Mouse (Mus musculus) left cerebral cortex, postnatal 25 days (tissue): ENCODE measurements at regions not wholly inside any gene's neighbourhood (a gene's known extent, or its start where the extent isn't known, plus 50 kb on each side); places are given as distances from the start of the nearest gene placed in this dataset.

Experiments used
- DNase-seq, 2 experiments: peaks; one replicate each; pipeline ENCODE4 v3.0.0; 2022; ENCODE audit warnings: low spot score in 2 of 2, mixed read lengths in 1 of 2
- intact Hi-C: fragments of 180-260 bp; cut with DNase I; formaldehyde crosslinking; loops from one replicate; pipeline ENCODE4 v1.15.1; 2025

GRCm38 (mm10) chr7:69715081-69715480 lies 651.5 kb downstream of the Nr2f2 start:
- no peak for DNase-seq
- intact Hi-C loops = no loop called here

DNA sequence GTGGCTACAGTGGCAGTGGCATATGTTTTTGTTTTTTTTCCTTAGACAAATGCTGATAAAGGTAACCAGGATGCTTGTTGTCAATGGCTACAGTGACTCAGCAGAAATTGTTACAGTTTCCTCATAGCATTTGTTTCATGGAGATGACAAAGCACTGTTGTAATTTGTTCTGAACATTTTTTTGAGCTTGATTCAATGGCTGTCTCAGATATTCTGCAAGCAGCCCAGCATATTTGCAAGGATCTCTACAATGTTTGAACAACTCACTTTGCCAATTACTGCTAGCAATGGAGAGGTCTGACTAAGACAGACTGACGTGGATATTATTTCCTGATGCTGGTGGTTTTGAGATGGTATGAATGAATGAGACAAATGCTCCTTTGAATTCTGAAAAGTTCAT lies 696.3 kb downstream of the Nr2f2 start:
- DNase-seq = no peak
- intact Hi-C loops = no loop called here

DNA sequence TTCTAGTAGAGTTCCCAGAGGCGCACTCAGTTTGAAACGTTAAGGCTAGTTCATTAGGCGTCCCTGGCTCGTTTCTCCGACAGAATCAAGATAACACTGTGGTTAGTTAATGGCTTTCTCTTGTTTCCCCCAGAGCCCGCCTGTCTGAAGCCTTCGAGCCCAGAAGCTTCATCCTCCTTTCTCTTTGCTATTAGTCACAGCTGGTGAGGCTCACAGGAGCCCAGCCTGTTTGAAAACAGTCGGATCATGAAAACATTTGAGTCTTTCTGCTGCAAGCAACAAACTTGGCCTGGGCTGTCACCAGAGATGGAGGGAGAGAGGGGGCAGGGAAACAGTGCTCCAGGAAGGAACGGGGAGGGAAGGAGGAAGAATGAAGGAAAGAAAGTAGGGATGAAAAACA lies 711.0 kb downstream of the Nr2f2 start:
- no peak for DNase-seq
- intact Hi-C loops = no loop called here

- intact Hi-C loops = no loop called here
- no peak for DNase-seq
These were observed 721.1 kb downstream of the Nr2f2 start for GRCm38 (mm10) chr7:69645449-69645848.

DNA sequence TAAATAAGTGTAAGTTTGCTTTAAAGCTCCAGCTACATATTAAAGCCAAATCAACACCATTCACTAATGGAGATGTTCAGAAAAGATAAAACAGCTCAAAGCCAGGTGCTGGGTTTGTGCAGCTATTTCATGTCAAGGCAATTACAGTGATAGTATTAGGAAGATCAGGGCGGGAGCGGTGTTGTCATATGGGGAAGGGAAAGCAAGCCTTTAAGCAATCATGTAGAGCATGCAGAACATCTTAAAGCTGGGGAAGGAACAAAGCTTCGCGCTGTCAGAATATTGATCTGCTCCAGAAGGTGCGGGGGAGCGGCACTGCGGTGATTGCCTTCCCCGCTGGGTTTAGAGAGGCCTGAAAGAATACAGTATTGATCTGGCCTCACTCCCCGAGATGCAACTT lies 724.9 kb downstream of the Nr2f2 start:
- intact Hi-C loops = no loop called here
- DNase-seq = no peak

DNA sequence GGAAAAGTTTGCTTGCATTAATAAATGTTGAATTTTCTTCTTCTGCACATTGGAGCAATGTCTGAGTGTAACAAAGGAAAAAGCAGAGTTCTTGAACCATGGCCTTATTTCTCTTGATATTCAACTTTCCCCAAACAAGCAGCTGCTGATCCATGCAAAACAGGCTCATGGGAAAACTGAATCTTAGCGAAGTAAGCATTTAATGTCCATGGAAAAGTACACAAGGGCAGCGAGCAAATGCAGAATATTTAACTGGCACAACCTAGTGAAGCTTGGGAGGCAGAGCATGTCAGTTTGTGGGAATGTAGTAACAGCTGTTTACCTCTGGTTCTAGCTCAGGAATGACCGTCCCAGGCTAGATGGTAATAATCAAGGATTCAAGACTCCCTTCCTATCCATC lies 766.7 kb downstream of the Nr2f2 start:
- intact Hi-C loops = no loop called here
- DNase-seq = no peak

- intact Hi-C loops = no loop called here
- DNase-seq = no peak
These were observed 780.8 kb downstream of the Nr2f2 start for GRCm38 (mm10) chr7:69585716-69586115.

DNA sequence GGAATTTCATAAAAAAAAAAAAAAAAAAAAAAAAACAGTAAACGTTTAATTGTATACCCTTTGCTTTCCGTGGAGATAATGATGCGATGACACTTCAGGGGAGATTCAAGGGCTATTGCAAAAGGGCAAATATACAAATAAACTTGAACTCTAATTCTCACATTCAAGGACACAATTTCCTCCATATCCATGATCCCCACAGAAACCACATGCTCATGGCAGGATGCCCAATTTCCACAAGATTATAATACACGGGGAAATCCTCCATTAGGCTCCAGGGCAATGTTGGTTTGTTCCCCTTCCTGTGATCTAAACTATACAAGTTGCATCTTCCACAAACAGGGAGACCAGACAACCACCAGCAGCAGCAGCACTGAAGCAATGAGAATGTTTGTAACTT lies 781.4 kb downstream of the Nr2f2 start:
- DNase-seq = no peak
- intact Hi-C loops = no loop called here

- intact Hi-C loops = no loop called here
- no peak for DNase-seq
These were observed 782.0 kb downstream of the Nr2f2 start for GRCm38 (mm10) chr7:69584516-69584915.

DNA sequence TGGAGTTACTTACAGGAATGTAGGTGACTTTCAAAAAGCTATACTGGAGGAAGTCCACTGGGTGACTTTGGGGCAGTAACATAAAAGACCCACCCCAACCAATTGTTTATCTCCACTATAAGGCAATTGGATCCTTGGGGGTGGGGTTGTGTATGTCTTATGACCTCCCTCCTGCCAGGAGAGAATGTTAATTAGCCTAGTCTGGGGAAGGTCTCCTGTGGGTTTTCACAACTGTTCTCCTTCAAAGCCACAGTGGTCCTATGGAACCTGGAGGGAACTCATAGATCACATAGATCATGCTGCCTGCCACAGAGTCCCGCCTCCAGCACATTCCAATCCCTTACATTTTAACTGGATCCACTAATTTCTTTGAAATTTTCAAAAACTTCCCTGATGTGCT lies 782.6 kb downstream of the Nr2f2 start:
- intact Hi-C loops = no loop called here
- no peak for DNase-seq

DNA sequence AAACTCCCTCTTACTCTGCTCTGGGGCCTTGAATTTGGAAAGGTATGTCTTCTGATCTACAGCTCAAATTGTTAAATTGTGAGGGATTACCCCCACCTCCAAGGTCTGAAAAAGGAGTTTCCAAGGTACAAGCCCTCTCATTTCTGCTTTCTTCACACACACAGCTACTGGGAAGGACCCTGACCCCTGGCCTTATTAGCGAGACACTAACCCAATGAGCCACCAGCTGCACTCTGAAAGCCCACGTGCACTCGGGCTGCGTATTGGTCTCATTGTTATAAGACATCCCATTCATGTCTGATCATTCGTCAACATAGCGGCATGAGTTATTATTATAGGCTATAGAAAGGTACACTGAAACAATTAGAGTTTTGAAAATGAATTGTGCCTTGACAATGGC lies 784.9 kb downstream of the Nr2f2 start:
- intact Hi-C loops = no loop called here
- no peak for DNase-seq

GRCm38 (mm10) chr7:69578958-69579810 lies 787.4 kb downstream of the Nr2f2 start:
- DNase-seq = no peak

DNA sequence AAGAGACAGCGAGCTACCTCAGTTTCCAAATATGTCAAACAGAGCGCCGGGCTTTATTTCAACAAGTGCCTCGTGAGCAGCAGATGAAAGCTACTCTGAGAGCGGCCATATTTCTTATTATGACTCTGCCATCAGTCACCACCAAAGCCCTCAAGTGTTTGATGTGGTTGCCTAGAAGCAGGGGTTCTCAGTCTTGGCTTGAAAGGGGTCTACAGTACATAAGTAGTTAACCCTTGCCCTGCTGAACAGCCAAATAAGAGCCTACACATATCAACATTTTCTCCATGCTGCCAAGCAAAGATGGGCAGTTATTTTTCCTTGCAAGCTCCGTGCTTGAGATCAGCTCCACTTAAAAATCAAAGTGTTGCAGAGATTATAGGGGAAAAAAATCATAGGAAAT lies 788.8 kb downstream of the Nr2f2 start:
- intact Hi-C loops = no loop called here
- no peak for DNase-seq

More at GRCm38 (mm10) chr7:69578958-69579810, 787.4 kb downstream of the Nr2f2 start:
- intact Hi-C loops = no loop called here

GRCm38 (mm10) chr7:69576596-69576995 lies 789.9 kb downstream of the Nr2f2 start:
- DNase-seq = no peak
- intact Hi-C loops = no loop called here

DNA sequence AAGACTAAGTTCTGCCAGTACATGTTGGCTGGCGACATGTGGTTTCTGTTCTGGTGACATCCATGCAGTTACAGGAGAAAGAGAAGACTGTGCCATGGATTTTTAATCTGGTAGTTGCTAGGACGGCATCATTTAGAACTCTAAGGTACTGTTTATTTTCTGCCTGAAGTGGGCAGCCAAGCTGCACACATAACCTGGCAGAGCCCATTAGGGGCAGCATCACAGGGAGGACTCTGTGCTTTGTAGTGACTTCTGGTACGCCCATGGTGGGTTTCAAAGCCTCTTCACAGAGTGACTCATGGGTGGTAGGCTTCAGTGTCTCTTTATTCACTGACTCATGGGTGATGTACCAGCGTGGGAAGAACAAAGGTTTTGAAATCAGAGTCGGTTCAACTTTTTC lies 792.8 kb downstream of the Nr2f2 start:
- intact Hi-C loops = no loop called here
- DNase-seq = peak in 1 of 2 experiments; percentile 14

DNA sequence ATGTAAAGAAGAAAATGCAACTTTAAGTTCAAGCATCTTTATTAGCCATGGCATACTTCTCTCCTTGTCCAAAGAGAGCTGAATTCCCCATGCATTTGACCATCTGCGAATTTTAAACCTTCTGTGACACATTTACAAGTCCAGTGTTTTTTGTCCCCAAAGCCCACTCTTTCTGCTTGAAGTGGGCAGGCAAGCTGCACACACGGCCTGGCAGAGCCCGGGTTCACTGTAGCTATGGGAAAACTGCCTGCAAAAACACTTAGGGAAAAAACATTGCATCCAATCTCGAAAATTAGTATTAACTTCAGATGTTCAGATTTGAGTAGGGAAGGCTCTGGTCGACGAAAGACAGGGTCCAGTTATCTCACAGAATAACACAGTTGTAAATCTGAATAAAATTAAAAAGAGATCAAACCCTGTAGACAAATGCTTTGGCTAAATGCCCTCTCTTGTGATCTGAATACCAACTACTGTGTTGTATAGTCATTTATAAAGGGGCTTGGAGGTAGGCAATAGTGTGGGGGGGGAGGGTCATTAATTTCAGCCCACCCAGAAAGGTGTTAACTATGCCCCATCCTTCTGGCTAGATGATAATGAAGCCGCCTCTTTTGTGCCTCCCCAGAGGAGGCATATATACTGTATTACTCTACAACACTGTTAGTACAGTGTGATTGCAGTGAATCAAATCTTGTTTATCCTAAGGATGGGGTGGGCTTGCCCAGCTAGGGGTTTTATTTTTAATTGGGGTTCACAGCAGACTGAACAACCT lies 793.7 kb downstream of the Nr2f2 start:
- intact Hi-C loops = no loop called here
- no peak for DNase-seq

DNA sequence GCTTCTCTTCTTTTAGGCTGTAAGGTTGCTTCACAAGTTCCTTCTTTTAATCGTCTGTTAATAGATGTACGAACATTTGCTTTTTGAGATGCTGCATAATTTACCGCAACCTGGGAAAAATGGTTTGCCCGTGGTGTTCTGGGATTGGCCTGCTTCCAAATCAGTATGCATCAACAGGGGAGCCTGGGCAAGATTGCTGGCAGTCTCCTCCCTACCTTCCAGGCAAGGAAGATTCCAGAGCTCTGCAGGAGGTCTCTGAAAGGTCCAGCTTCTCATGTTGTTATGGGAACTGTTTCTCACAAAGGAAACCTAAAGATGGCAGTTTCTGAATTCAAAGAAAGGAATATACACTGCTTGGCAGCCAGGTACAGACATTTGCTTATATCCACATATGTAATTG lies 799.6 kb downstream of the Nr2f2 start:
- no peak for DNase-seq
- intact Hi-C loops = no loop called here

DNA sequence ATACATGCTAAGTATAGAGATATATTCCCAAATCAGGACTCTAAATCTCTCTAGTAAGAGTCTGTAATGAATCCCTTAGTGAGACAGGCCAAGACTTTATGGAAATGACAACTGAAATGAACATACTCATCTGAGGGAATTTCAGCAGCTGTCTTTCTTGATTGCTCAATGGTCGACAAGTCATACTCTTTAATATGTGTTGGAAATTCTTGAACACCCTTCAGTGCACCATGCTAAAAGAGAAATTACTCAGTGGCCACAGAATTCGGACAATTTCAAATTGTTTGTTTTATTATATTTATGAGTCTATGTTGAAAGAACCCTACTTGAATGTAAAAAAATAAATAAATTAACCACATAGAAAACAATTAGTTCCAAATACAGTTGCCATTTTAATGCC lies 802.1 kb downstream of the Nr2f2 start:
- DNase-seq = no peak
- intact Hi-C loops = no loop called here

DNA sequence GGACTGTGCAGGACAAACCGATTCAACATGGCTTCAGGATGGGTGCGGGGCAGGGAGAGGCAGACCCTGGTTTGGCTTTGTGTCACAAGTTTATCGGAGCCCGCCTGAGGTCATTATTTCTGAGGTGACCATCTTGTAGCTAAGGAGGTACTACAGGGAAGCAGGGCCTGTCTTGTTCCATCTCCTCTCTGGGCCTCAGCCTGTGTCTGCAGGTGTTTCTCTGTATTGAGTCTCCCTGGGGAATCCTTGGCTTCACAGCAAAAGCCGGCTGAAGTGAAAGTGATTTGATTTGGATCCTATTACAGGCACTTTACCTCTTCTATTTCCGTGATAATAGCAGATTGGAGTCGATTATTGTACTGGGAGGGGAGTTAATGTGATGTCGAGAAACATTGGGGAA lies 805.7 kb upstream of the Arrdc4 start:
- no peak for DNase-seq
- intact Hi-C loops = no loop called here

DNA sequence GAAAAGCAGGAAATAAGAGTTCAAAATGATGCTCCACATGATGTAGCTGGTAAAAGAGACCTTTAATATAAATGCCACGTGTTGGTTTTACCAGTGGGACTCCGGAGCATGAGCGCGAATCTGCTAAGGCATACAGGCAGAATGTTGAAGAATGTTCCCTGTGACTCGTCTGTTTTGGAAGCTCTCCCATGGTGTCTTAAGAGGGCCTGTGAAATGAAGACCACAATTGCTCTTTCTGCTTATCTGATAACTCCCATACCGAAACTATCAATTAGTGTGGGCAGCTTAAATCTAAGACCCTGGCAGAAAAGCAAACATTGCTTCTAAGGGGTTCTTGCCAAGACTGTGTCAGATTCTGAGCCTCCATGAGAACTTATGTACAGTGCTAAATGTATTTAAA lies 804.9 kb upstream of the Arrdc4 start:
- intact Hi-C loops = no loop called here
- no peak for DNase-seq

- DNase-seq = no peak
- intact Hi-C loops = no loop called here
These were observed 787.0 kb upstream of the Arrdc4 start for GRCm38 (mm10) chr7:69536072-69536471.
